Mouse (Mus musculus): ENCODE results near the gene Stra6. TPM values are rescaled to one million over a fixed set of nuclear protein-coding genes. Genes with fewer than 3 reads are reported as not detected.
A peak's percentile ranks its signal among the peaks of the same experiment; 100 is the strongest.

Stra6 gene
- polyA plus RNA-seq, 2 experiments = 13.1 to 22.0 TPM

DNA sequence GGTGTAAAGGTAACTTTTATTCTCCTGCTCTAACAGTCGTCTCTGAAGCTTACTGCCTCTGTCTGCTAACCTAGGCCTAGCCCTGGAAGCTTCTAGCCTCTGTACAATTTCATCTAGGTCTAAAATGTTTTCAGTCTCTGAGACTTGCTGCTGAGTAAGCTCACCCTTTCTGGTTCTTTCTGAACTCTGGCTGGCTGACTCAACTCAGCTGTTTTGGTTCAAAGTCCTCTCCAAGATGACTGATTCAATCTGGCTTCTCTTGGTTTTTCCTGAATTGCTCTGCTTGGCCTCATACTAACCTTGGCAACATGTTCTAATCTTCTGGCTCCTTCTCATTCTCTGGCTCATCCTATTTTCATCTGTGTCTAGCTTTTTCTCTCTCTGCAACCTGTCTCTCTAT, 102.2 kb downstream of the Stra6 start:
- Histone ChIP-seq H3K27ac (replicated peaks; ENCODE audit: low read depth, low read length) (no peak overlapping the region), H3K4me3 (replicated peaks; ENCODE audit: low read length) (no peak overlapping the region), H3K9me3 (ENCODE audit: control insufficient read depth, low read length) (no peaks in the 10 kb centered on the region), H3K27me3 (ENCODE audit: control insufficient read depth, insufficient read depth, low read length) (no peaks in the 10 kb centered on the region), H3K4me2 (replicated peaks; ENCODE audit: low read depth, low read length, severe bottlenecking) (no peak overlapping the region), H3K36me3 (ENCODE audit: control insufficient read depth, insufficient read depth, low read length) (no peaks in the 10 kb centered on the region), H3K4me1 (ENCODE audit: control insufficient read depth, insufficient read depth, low read length) (0 out of 2 replicates have a peak, but pooled peaks cover 2% of the 10 kb centered on the region), H3K9ac (ENCODE audit: low read depth, low read length, severe bottlenecking) (no peak overlapping the region)
- no peak for TF ChIP-seq POLR2A (IDR thresholded peaks at IDR 0.05; ENCODE audit: borderline replicate concordance, extremely low read depth, insufficient read depth, insufficient read length)
- DNase-seq (ENCODE audit: low spot score) = no peak
- WGBS = 85% methylated on average over 1 of the region's 1 CpGs
- ATAC-seq (ENCODE audit: low FRiP score, low read depth) = no peak

DNA sequence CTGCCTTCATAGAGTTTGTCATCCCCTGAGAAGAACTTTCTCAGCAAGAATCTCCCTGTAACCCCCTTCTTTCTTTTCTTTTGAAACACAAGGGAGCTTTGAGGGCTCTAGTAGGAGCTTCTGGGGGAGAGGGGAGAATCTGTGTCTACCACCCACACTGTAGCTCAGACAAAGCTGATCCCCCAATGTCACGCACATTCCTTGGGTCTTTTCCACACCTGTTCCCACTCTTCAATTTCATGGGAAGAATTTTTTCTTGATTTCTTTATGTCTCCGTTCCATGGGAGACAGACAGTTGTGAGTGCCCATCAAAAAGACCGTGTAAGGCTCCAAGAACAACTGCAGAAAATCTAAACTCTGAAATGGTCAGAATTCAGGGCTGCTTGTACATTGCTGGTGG, 105.3 kb downstream of the Stra6 start:
- no peak overlapping the region for H3K4me3 ChIP-seq (replicated peaks; ENCODE audit: low read length)
- no peak for TF ChIP-seq POLR2A (IDR thresholded peaks at IDR 0.05; ENCODE audit: borderline replicate concordance, extremely low read depth, insufficient read depth, insufficient read length)
- 54% methylated on average over 3 of the region's 3 CpGs for WGBS
- no peak overlapping the region for H3K4me2 ChIP-seq (replicated peaks; ENCODE audit: low read depth, low read length, severe bottlenecking)
- H3K9ac ChIP-seq (ENCODE audit: low read depth, low read length, severe bottlenecking) = no peak overlapping the region
- no peaks in the 10 kb centered on the region for H3K27me3 ChIP-seq (ENCODE audit: control insufficient read depth, insufficient read depth, low read length)
- no peak overlapping the region for H3K27ac ChIP-seq (replicated peaks; ENCODE audit: low read depth, low read length)
- 0 out of 2 replicates have a peak, but pooled peaks cover 2% of the 10 kb centered on the region for H3K4me1 ChIP-seq (ENCODE audit: control insufficient read depth, insufficient read depth, low read length)
- H3K9me3 ChIP-seq (ENCODE audit: control insufficient read depth, low read length) = no peaks in the 10 kb centered on the region
- DNase-seq (ENCODE audit: low spot score) (peak; percentile 51), ATAC-seq (ENCODE audit: low FRiP score, low read depth) (peak; percentile 89)
- H3K36me3 ChIP-seq (ENCODE audit: control insufficient read depth, insufficient read depth, low read length) = no peaks in the 10 kb centered on the region

DNA sequence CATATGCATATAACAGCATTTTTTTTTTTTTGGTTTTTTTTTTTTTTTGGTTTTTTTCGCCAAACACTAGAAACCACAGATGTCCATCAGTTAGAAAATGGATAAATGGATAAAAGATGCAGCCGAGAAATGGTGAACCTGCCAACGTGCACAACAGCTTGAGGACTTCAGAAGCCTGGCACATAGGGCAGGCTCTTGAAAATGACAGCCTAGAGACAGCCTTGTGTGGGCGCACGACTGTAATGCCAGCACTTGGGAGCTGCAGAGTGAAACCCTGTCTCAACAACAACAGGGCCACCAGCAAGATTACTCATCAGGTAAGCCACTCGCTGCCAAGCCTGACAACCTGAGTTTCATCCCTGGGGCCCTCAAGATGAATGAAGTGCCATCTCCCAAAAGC, 105.8 kb downstream of the Stra6 start:
- WGBS = 71% methylated on average over 6 of the region's 6 CpGs
- no peak for TF ChIP-seq POLR2A (IDR thresholded peaks at IDR 0.05; ENCODE audit: borderline replicate concordance, extremely low read depth, insufficient read depth, insufficient read length)
- no peaks in the 10 kb centered on the region for H3K9me3 ChIP-seq (ENCODE audit: control insufficient read depth, low read length)
- no peak overlapping the region for H3K27ac ChIP-seq (replicated peaks; ENCODE audit: low read depth, low read length)
- H3K9ac ChIP-seq (ENCODE audit: low read depth, low read length, severe bottlenecking) = no peak overlapping the region
- 0 out of 2 replicates have a peak, but pooled peaks have one; percentile 1 for ATAC-seq (ENCODE audit: low FRiP score, low read depth)
- no peaks in the 10 kb centered on the region for H3K36me3 ChIP-seq (ENCODE audit: control insufficient read depth, insufficient read depth, low read length)
- peaks cover 2% of the 10 kb centered on the region; the same call in 1 of the 2 replicates for H3K4me1 ChIP-seq (ENCODE audit: control insufficient read depth, insufficient read depth, low read length)
- no peak overlapping the region for H3K4me2 ChIP-seq (replicated peaks; ENCODE audit: low read depth, low read length, severe bottlenecking)
- no peak for DNase-seq (ENCODE audit: low spot score)
- H3K27me3 ChIP-seq (ENCODE audit: control insufficient read depth, insufficient read depth, low read length) = no peaks in the 10 kb centered on the region
- no peak overlapping the region for H3K4me3 ChIP-seq (replicated peaks; ENCODE audit: low read length)

DNA sequence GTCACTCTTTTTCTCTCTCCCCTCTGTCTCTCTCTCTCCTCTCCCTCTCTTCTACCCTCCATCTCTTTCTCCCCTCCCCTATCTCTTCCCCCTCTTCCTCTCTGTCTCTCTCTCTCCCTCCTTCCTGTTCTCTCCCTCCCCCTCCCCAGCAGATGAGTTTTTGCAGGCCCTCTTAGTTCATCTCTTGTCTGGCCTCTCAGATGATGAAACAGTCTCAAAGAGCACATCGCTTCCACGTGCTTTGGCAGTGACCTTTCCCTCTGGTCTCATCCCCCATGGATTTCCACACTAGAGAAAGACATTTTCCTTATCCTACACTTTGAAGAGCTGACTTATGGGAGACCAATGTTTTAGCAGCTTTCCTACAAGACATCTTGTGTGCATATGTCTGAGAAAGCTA, 109.3 kb downstream of the Stra6 start:
- no peak overlapping the region for H3K9ac ChIP-seq (ENCODE audit: low read depth, low read length, severe bottlenecking)
- H3K36me3 ChIP-seq (ENCODE audit: control insufficient read depth, insufficient read depth, low read length) = no peaks in the 10 kb centered on the region
- H3K27ac ChIP-seq (replicated peaks; ENCODE audit: low read depth, low read length) = no peak overlapping the region
- H3K27me3 ChIP-seq (ENCODE audit: control insufficient read depth, insufficient read depth, low read length) = no peaks in the 10 kb centered on the region
- H3K4me3 ChIP-seq (replicated peaks; ENCODE audit: low read length) = no peak overlapping the region
- DNase-seq (ENCODE audit: low spot score) (no peak), ATAC-seq (ENCODE audit: low FRiP score, low read depth) (no peak)
- H3K9me3 ChIP-seq (ENCODE audit: control insufficient read depth, low read length) = no peaks in the 10 kb centered on the region
- H3K4me2 ChIP-seq (replicated peaks; ENCODE audit: low read depth, low read length, severe bottlenecking) = no peak overlapping the region
- whole genome bisulfite sequencing = 68% methylated on average over 2 of the region's 2 CpGs
- peaks cover 11% of the 10 kb centered on the region for H3K4me1 ChIP-seq (ENCODE audit: control insufficient read depth, insufficient read depth, low read length)
- no peak for TF ChIP-seq POLR2A (IDR thresholded peaks at IDR 0.05; ENCODE audit: borderline replicate concordance, extremely low read depth, insufficient read depth, insufficient read length)

DNA sequence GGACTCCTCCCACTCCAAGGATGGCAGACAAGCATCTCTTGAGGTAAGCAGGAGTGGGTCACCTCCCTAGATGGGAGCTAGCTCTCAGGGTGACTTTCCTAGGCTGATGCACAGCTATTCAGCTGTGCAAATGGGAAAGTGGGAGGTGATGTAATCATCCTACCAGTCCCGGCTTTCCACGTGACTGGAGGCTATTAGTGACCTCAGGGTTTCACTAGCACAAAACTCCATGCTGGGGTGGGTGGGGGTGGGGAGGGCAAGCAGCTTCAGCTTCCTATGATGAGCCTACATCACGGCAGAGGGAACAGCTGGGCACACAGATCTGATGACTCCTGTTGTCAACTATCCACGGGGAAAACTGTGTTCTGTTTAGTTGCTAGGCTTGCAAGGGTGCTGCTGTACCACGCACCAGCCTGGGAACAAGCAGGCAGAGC, 111.2 kb downstream of the Stra6 start:
- Histone ChIP-seq H3K9me3 (ENCODE audit: control insufficient read depth, low read length) (no peaks in the 10 kb centered on the region), H3K27ac (replicated peaks; ENCODE audit: low read depth, low read length) (no peak overlapping the region), H3K4me3 (replicated peaks; ENCODE audit: low read length) (no peak overlapping the region), H3K27me3 (ENCODE audit: control insufficient read depth, insufficient read depth, low read length) (no peaks in the 10 kb centered on the region), H3K9ac (ENCODE audit: low read depth, low read length, severe bottlenecking) (no peak overlapping the region), H3K4me1 (ENCODE audit: control insufficient read depth, insufficient read depth, low read length) (peaks cover 9% of the 10 kb centered on the region), H3K4me2 (replicated peaks; ENCODE audit: low read depth, low read length, severe bottlenecking) (no peak overlapping the region), H3K36me3 (ENCODE audit: control insufficient read depth, insufficient read depth, low read length) (no peaks in the 10 kb centered on the region)
- no peak for TF ChIP-seq POLR2A (IDR thresholded peaks at IDR 0.05; ENCODE audit: borderline replicate concordance, extremely low read depth, insufficient read depth, insufficient read length)
- ATAC-seq (ENCODE audit: low FRiP score, low read depth) = peak; percentile 57
- WGBS = 26% methylated on average over 5 of the region's 5 CpGs
- DNase-seq (ENCODE audit: low spot score) = no peak

Measured in limb, embryonic 14.5 days (tissue).